Mouse (Mus musculus) lung, adult 2 months (tissue): ENCODE data around the gene Msh4.

Experiments used
- CTCF ChIP-seq: fragments of 200-500 bp; IDR thresholded peaks from 2 replicates; pipeline ENCODE4 v1.5.1; 2011; ENCODE audit warnings: mild to moderate bottlenecking, low read length, control low read depth; ENCODE audit not compliant: insufficient read depth
- POLR2A ChIP-seq: fragments of 200-500 bp; IDR thresholded peaks from 2 replicates; pipeline ENCODE4 v1.6.1; 2011; ENCODE audit warnings: low read depth, mild to moderate bottlenecking, control low read depth, low read length, borderline replicate concordance; ENCODE audit errors: extremely low read depth

DNA sequence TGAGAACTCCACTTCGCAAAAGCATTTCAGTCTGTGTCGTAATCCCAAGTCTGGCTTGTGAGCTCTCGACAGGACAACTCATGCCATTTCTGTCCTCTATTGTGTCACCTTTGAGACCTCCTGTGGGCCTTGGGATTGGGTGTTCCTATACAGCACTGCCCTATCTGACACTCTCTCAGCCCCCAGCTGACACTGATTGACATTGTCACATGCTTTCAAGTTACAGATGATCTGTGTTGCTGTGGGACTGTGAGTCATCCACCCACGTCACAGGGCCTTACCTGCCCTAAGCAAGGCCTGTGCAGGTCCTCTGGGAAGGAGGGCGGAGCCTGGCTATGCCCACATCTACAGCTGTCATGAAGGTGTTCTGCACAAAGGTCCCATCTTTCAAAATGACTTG is 26.5 kb upstream of the Msh4 start:
- no peak for TF ChIP-seq CTCF
- no peak for TF ChIP-seq POLR2A
